Mouse (Mus musculus) CH12.LX (cell line): ENCODE results near the gene Prdx2. TPM values are rescaled to one million over a fixed set of nuclear protein-coding genes. Genes with fewer than 3 reads are reported as not detected.

Source experiments
- DNase-seq: peaks from one replicate; pipeline ENCODE4 v3.0.0-alpha.2; 2013; ENCODE audit errors: extremely low read depth
- H3K27ac ChIP-seq: 2 replicates; pipeline ENCODE4 v1.5.1; 2012; ENCODE audit warnings: low read depth, mild to moderate bottlenecking, control low read depth, moderate library complexity; ENCODE audit not compliant: insufficient read depth
- H3K27me3 ChIP-seq: replicated peaks from 2 replicates; pipeline ENCODE3; 2012; ENCODE audit warnings: inconsistent platforms
- H3K36me3 ChIP-seq, 2 experiments: replicated peaks in 1 of 2; 2 replicates each; pipeline versions ENCODE3 to v1.6.1; 2012; ENCODE audit warnings: inconsistent platforms in 1 of 2, low read length in 1 of 2, mild to moderate bottlenecking in 1 of 2, mixed read lengths in 1 of 2, moderate library complexity in 1 of 2; ENCODE audit not compliant: control insufficient read depth in 1 of 2, insufficient read depth in 1 of 2
- H3K4me1 ChIP-seq, 2 experiments: 2 replicates each; pipeline ENCODE4 v1.6.1; 2012; ENCODE audit warnings: inconsistent platforms in 1 of 2, moderate library complexity in 1 of 2; ENCODE audit not compliant: insufficient read depth in 2 of 2, control insufficient read depth in 1 of 2
- H3K4me2 ChIP-seq: 2 replicates; pipeline ENCODE4 v1.6.1; 2012; ENCODE audit warnings: low read depth, mild to moderate bottlenecking, control low read depth; ENCODE audit not compliant: poor library complexity, insufficient read depth, severe bottlenecking
- H3K4me3 ChIP-seq, 3 experiments: fragments of 150-350 bp in 1 of 3; sonication (generic) in 1 of 3; replicated peaks in 1 of 3; 2 replicates each; pipeline versions ENCODE3 to v1.5.1; 2011 to 2012; ENCODE audit warnings: low read depth in 2 of 3, low read length in 2 of 3, mild to moderate bottlenecking in 2 of 3, moderate library complexity in 2 of 3, control low read depth in 1 of 3, improper control_type of control experiment in 1 of 3, inconsistent platforms in 1 of 3, mixed read lengths in 1 of 3; ENCODE audit not compliant: poor library complexity in 1 of 3
- H3K79me2 ChIP-seq: replicated peaks from 2 replicates; pipeline ENCODE4 v1.6.1; 2012; ENCODE audit warnings: mild to moderate bottlenecking, moderate library complexity; ENCODE audit not compliant: control insufficient read depth, poor library complexity, insufficient read depth, severe bottlenecking; ENCODE audit errors: extremely low read depth
- H3K9ac ChIP-seq: 2 replicates; pipeline ENCODE4 v1.6.1; 2012; ENCODE audit warnings: low read depth, mild to moderate bottlenecking, control low read depth, moderate library complexity; ENCODE audit not compliant: insufficient read depth
- H3K9me3 ChIP-seq: replicated peaks from 2 replicates; pipeline ENCODE3; 2012; ENCODE audit warnings: low read length, inconsistent platforms, mixed read lengths
- BHLHE40 ChIP-seq: IDR thresholded peaks from 2 replicates; pipeline ENCODE4 v1.6.1; 2011; ENCODE audit warnings: mild to moderate bottlenecking, low read depth, low read length, improper control_type of control experiment
- CHD1 ChIP-seq: IDR thresholded peaks from 2 replicates; pipeline ENCODE4 v1.6.1; 2012; ENCODE audit warnings: low read depth, low read length, improper control_type of control experiment, inconsistent platforms
- CHD2 ChIP-seq: IDR thresholded peaks from 2 replicates; pipeline ENCODE4 v1.6.1; 2011; ENCODE audit warnings: low read length, improper control_type of control experiment
- CTCF ChIP-seq, 2 experiments: IDR thresholded peaks in 1 of 2; conservative IDR thresholded peaks in 1 of 2; 2 replicates each; pipeline ENCODE4 v1.5.1; 2011 to 2012; ENCODE audit warnings: low read depth in 2 of 2, low read length in 2 of 2, improper control_type of control experiment in 1 of 2, inconsistent platforms in 1 of 2, mild to moderate bottlenecking in 1 of 2, moderate library complexity in 1 of 2
- E2F4 ChIP-seq: IDR thresholded peaks from 2 replicates; pipeline ENCODE4 v1.6.1; 2011; ENCODE audit warnings: low read depth, low read length, improper control_type of control experiment; ENCODE audit not compliant: insufficient replicate concordance
- ELF1 ChIP-seq: IDR thresholded peaks from 2 replicates; pipeline ENCODE4 v1.6.1; 2014; ENCODE audit warnings: low read depth, mild to moderate bottlenecking, inconsistent platforms, low read length, improper control_type of control experiment
- EP300 ChIP-seq: IDR thresholded peaks from 2 replicates; pipeline ENCODE4 v1.6.1; 2011; ENCODE audit warnings: low read length, improper control_type of control experiment
- ETS1 ChIP-seq: conservative IDR thresholded peaks from 2 replicates; pipeline ENCODE4 v1.6.1; 2012; ENCODE audit warnings: low read depth, mild to moderate bottlenecking, inconsistent platforms, low read length, improper control_type of control experiment, moderate library complexity
- GABPA ChIP-seq: IDR thresholded peaks from 2 replicates; pipeline ENCODE4 v1.6.1; 2012; ENCODE audit warnings: low read depth, low read length, improper control_type of control experiment, inconsistent platforms; ENCODE audit not compliant: insufficient replicate concordance
- HCFC1 ChIP-seq: IDR thresholded peaks from 2 replicates; pipeline ENCODE4 v1.6.1; 2012; ENCODE audit warnings: low read depth, mild to moderate bottlenecking, inconsistent platforms, low read length, improper control_type of control experiment
- IRF4 ChIP-seq: IDR thresholded peaks from 2 replicates; pipeline ENCODE4 v1.6.1; 2014; ENCODE audit warnings: low read depth, mild to moderate bottlenecking, inconsistent platforms, low read length, improper control_type of control experiment
- JUN ChIP-seq: IDR thresholded peaks from 2 replicates; pipeline ENCODE4 v1.6.1; 2011; ENCODE audit warnings: low read depth, mild to moderate bottlenecking, low read length, improper control_type of control experiment, moderate library complexity; ENCODE audit not compliant: insufficient read depth
- JUND ChIP-seq: conservative IDR thresholded peaks from 2 replicates; pipeline ENCODE4 v1.6.1; 2011; ENCODE audit warnings: low read depth, low read length, improper control_type of control experiment
- KAT2A ChIP-seq: IDR thresholded peaks from 2 replicates; pipeline ENCODE4 v1.6.1; 2012; ENCODE audit warnings: low read length, improper control_type of control experiment, inconsistent platforms; ENCODE audit not compliant: insufficient replicate concordance
- MAFK ChIP-seq: IDR thresholded peaks from 2 replicates; pipeline ENCODE4 v1.6.1; 2011; ENCODE audit warnings: low read length, improper control_type of control experiment; ENCODE audit not compliant: insufficient replicate concordance
- MAX ChIP-seq: IDR thresholded peaks from 2 replicates; pipeline ENCODE4 v1.6.1; 2011; ENCODE audit warnings: low read length, improper control_type of control experiment
- MAZ ChIP-seq: IDR thresholded peaks from 2 replicates; pipeline ENCODE4 v1.6.1; 2012; ENCODE audit warnings: low read depth, mild to moderate bottlenecking, inconsistent platforms, low read length, improper control_type of control experiment, moderate library complexity
- MEF2A ChIP-seq: IDR thresholded peaks from 2 replicates; pipeline ENCODE4 v1.6.1; 2014; ENCODE audit warnings: low read depth, mild to moderate bottlenecking, inconsistent platforms, low read length, improper control_type of control experiment, borderline replicate concordance
- MXI1 ChIP-seq: IDR thresholded peaks from 2 replicates; pipeline ENCODE4 v1.6.1; 2011; ENCODE audit warnings: mild to moderate bottlenecking, low read depth, low read length, improper control_type of control experiment
- MYC ChIP-seq: IDR thresholded peaks from 2 replicates; pipeline ENCODE4 v1.6.1; 2011; ENCODE audit warnings: low read depth, mild to moderate bottlenecking, improper control_type of control experiment, low read length
- NELFE ChIP-seq: IDR thresholded peaks from 2 replicates; pipeline ENCODE4 v1.6.1; 2011; ENCODE audit warnings: low read depth, low read length, improper control_type of control experiment
- NRF1 ChIP-seq: IDR thresholded peaks from 2 replicates; pipeline ENCODE4 v1.6.1; 2014; ENCODE audit warnings: low read depth, mild to moderate bottlenecking, inconsistent platforms, low read length, improper control_type of control experiment, moderate library complexity
- PAX5 ChIP-seq: IDR thresholded peaks from 2 replicates; pipeline ENCODE4 v1.6.1; 2012; ENCODE audit warnings: low read length, inconsistent platforms, mixed read lengths
- POLR2A ChIP-seq: IDR thresholded peaks from 2 replicates; pipeline ENCODE4 v1.6.1; 2011; ENCODE audit warnings: low read depth, mild to moderate bottlenecking, improper control_type of control experiment, low read length
- POLR2AphosphoS2 ChIP-seq: IDR thresholded peaks from 2 replicates; pipeline ENCODE4 v1.6.1; 2011; ENCODE audit warnings: low read depth, low read length, improper control_type of control experiment
- RAD21 ChIP-seq: IDR thresholded peaks from 2 replicates; pipeline ENCODE4 v1.6.1; 2011; ENCODE audit warnings: low read depth, mild to moderate bottlenecking, low read length, improper control_type of control experiment, moderate library complexity
- RCOR1 ChIP-seq: conservative IDR thresholded peaks from 2 replicates; pipeline ENCODE4 v1.6.1; 2012; ENCODE audit warnings: low read depth, mild to moderate bottlenecking, inconsistent platforms, low read length, improper control_type of control experiment
- SIN3A ChIP-seq: IDR thresholded peaks from 2 replicates; pipeline ENCODE4 v1.6.1; 2012; ENCODE audit warnings: low read length, improper control_type of control experiment, inconsistent platforms
- SMC3 ChIP-seq: IDR thresholded peaks from 2 replicates; pipeline ENCODE4 v1.6.1; 2011; ENCODE audit warnings: low read depth, low read length, improper control_type of control experiment
- TBP ChIP-seq: conservative IDR thresholded peaks from 2 replicates; pipeline ENCODE4 v1.6.1; 2011; ENCODE audit warnings: low read depth, low read length, improper control_type of control experiment
- TCF12 ChIP-seq: IDR thresholded peaks from 2 replicates; pipeline ENCODE4 v1.6.1; 2014; ENCODE audit warnings: low read depth, mild to moderate bottlenecking, inconsistent platforms, low read length, improper control_type of control experiment
- UBTF ChIP-seq: IDR thresholded peaks from 2 replicates; pipeline ENCODE4 v1.6.1; 2012; ENCODE audit warnings: low read depth, mild to moderate bottlenecking, inconsistent platforms, low read length, improper control_type of control experiment, moderate library complexity
- USF1 ChIP-seq: IDR thresholded peaks from 2 replicates; pipeline ENCODE4 v1.6.1; 2014; ENCODE audit warnings: low read depth, mild to moderate bottlenecking, inconsistent platforms, low read length, improper control_type of control experiment
- USF2 ChIP-seq: conservative IDR thresholded peaks from 2 replicates; pipeline ENCODE4 v1.6.1; 2011; ENCODE audit warnings: low read depth, low read length, improper control_type of control experiment
- ZC3H11A ChIP-seq: IDR thresholded peaks from 2 replicates; pipeline ENCODE4 v1.6.1; 2012; ENCODE audit warnings: low read depth, mild to moderate bottlenecking, inconsistent platforms, low read length, improper control_type of control experiment
- ZKSCAN1 ChIP-seq: IDR thresholded peaks from 2 replicates; pipeline ENCODE4 v1.6.1; 2012; ENCODE audit warnings: low read depth, inconsistent platforms, low read length, improper control_type of control experiment, borderline replicate concordance
- ZMIZ1 ChIP-seq: IDR thresholded peaks from 2 replicates; pipeline ENCODE4 v1.6.1; 2012; ENCODE audit warnings: low read depth, mild to moderate bottlenecking, inconsistent platforms, low read length, improper control_type of control experiment
- ZNF384 ChIP-seq: IDR thresholded peaks from 2 replicates; pipeline ENCODE4 v1.6.1; 2012; ENCODE audit warnings: low read depth, low read length, improper control_type of control experiment, inconsistent platforms
- dilution Hi-C: fragments of 300-500 bp; cut with MboI; formaldehyde crosslinking; loops from 2 replicates; pipeline ENCODE4 v1.14.3; 2020; ENCODE audit warnings: low sequenced_read_pairs; ENCODE audit not compliant: extremely low pct_unique_long_range_greater_than_20kb, extremely low pct_ligation_motif_present
- in situ Hi-C: fragments of 300-500 bp; cut with MboI; formaldehyde crosslinking; loops from 3 replicates; pipeline ENCODE4 v1.14.3; 2019; ENCODE audit warnings: low sequenced_read_pairs, low pct_ligation_motif_present, low pct_unique_long_range_greater_than_20kb, mixed read lengths
- polyA plus RNA-seq: library from polyadenylated mRNA; unstranded; fragments of >175 nt; gene quantifications from 2 replicates; pipeline ENCODE4 v1.2.1, GENCODE M21; 2012; ENCODE audit warnings: low read depth; ENCODE audit not compliant: insufficient read length
- total RNA-seq, 2 experiments: library from RNA; depleted of rRNA; stranded (reverse); fragments of 300-350 nt in 1 of 2; fragments of >200 nt in 1 of 2; gene quantifications; 2 replicates each; pipeline ENCODE4 v1.2.3; 2012 to 2014

The Prdx2 gene
- total and polyA plus RNA-seq, 3 experiments, result 158 to 232 (median 218) TPM

GRCm38 (mm10) chr8:84979599-84980421, 10.4 kb downstream of the Prdx2 start:
- DNase-seq, result peak; percentile 98
- H3K9me3 ChIP-seq, result no peaks in the 10 kb centered on the region
- peaks cover 29 to 52% of the 10 kb centered on the region in 2 experiments for H3K4me1 ChIP-seq
- peak overlapping the region; percentile 87 for H3K9ac ChIP-seq
- in situ Hi-C loops, result no loop called here
- peak overlapping the region; percentile 51 to 94 (median 68) for H3K4me3 ChIP-seq
- H3K4me2 ChIP-seq, result peak overlapping the region; percentile 96
- dilution Hi-C loops, result no loop called here
- peak overlapping the region; percentile 94 for H3K27ac ChIP-seq
- peaks cover 6 to 8% of the 10 kb centered on the region in 2 experiments for H3K36me3 ChIP-seq
- TF ChIP-seq KAT2A (0 out of 2 replicates have a peak, but pooled peaks have one; percentile 25), POLR2AphosphoS2 (no peak), E2F4 (no peak), BHLHE40 (peak; percentile 41; the same call in 1 of the 2 replicates), ELF1 (peak; percentile 68), MEF2A (peak; percentile 49; the same call in 1 of the 2 replicates), MAFK (no peak), UBTF (no peak), MYC (no peak), HCFC1 (peak; percentile 57), SIN3A (peak; percentile 88), TBP (peak; percentile 60), TCF12 (peak; percentile 43; the same call in 1 of the 2 replicates), ZC3H11A (no peak), EP300 (no peak), RCOR1 (0 out of 2 replicates have a peak, but pooled peaks have one; percentile 55), USF1 (no peak), GABPA (no peak), ZMIZ1 (no peak; the same call in 1 of the 2 replicates), IRF4 (peak; percentile 64; the same call in 1 of the 2 replicates), USF2 (no peak), CHD1 (peak; percentile 99), MAZ (peak; percentile 89), ZNF384 (no peak), MXI1 (peak; percentile 94), RAD21 (no peak), NRF1 (0 out of 2 replicates have a peak, but pooled peaks have one; percentile 11), CTCF (conservative IDR thresholded peaks at IDR 0.05 in 1 of 2, IDR thresholded peaks at IDR 0.05 in 1 of 2; ENCODE audit: low read depth in 2 of 2, low read length in 2 of 2) (no peak), POLR2A (peak; percentile 62), ZKSCAN1 (no peak), MAX (no peak), SMC3 (no peak), JUN (no peak), CHD2 (peak; percentile 84), ETS1 (peak; percentile 43), NELFE (0 out of 2 replicates have a peak, but pooled peaks have one; percentile 12), PAX5 (no peak), JUND (no peak)
- no peaks in the 10 kb centered on the region for H3K27me3 ChIP-seq
- peaks cover 20% of the 10 kb centered on the region for H3K79me2 ChIP-seq
